Mouse (Mus musculus) bone marrow, adult 2 months (tissue): ENCODE measurements around the gene Hoxa9.

ENCODE experiments used
- CTCF ChIP-seq: fragments of 200-500 bp; IDR thresholded peaks from 2 replicates; pipeline ENCODE4 v1.5.1; 2011; ENCODE audit warnings: low read length, control low read depth; ENCODE audit not compliant: control insufficient read depth, insufficient read depth
- POLR2A ChIP-seq: fragments of 200-500 bp; IDR thresholded peaks from 2 replicates; pipeline ENCODE4 v1.6.1; 2011; ENCODE audit warnings: low read depth, mild to moderate bottlenecking, control low read depth, low read length, borderline replicate concordance; ENCODE audit not compliant: control insufficient read depth

DNA sequence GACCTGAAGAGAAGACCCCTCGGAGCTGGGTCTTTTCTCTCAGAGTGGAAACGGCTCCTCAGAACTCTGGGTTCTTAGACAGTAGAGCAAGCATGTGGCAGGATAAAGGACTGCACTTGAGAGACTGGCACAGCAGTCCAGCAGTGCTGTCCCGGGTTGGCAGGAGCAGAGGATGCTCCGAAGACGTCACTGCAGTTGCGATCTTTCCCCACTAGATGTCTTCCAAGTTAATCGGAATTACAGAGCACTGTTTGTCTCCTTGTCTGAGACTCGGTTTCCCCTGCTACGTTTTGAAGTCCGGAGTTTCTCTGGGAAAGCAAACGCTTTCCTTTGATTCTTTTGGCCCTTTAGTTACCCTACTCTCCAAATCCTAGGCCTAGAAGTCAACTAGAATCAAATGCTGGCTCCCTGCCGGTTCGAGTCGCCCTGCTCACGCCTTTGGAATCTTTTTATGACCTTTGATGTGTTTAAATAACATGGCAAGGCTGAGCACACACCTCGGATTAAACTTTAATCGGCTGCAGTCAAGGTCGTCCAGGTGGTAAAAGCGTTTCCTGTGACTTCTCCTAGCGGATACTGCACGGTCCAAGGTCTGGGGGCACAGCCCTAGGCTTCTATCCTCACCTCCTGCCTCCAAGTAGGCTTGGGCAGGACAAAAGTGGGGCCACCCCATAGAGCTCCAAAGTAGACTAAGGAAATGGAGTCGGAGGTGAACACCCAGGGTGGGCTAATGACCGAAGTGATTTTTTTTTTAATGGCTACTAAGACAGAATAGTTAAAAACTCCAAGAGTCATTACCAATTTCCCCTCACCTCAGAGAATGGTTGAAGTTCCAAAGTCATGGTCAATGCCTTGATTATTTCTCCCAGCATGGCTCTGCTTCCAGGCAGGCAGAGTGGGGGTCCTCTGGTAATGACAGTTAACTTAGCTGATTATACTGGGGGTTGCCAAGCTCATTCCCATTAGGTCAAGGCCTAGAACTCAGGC lies 39.9 kb upstream of the Hoxa9 start:
- TF ChIP-seq POLR2A (no peak), CTCF (peak; percentile 32; the same call in 1 of the 2 replicates)
